Mouse (Mus musculus) stomach, postnatal 0 days (tissue): ENCODE measurements at regions not wholly inside any gene's neighbourhood (a gene's known extent, or its start where the extent isn't known, plus 50 kb on each side); places are given as distances from the start of the nearest gene placed in this dataset.

Experiments
- CTCF ChIP-seq: IDR thresholded peaks from 2 replicates; pipeline ENCODE4 v1.5.1; 2016; ENCODE audit warnings: antibody characterized with exemption, low read depth, mild to moderate bottlenecking, moderate library complexity
- EP300 ChIP-seq: optimal IDR thresholded peaks from 2 replicates; pipeline ENCODE3; 2016; ENCODE audit warnings: antibody characterized with exemption

GRCm38 (mm10) chr15:5946650-5947049, 352.9 kb upstream of the Dab2 start:
- TF ChIP-seq CTCF (no peak), EP300 (no peak)
